Mouse (Mus musculus) left cerebral cortex, postnatal 4 days (tissue): ENCODE results near the gene Tspyl1. TPM values are rescaled to one million over a fixed set of nuclear protein-coding genes. Genes with fewer than 3 reads are reported as not detected.

ENCODE experiments used
- DNase-seq: peaks from one replicate; pipeline ENCODE4 v3.0.0-alpha.2; 2022
- intact Hi-C: fragments of 180-260 bp; cut with DNase I; formaldehyde crosslinking; loops from one replicate; pipeline ENCODE4 v1.15.1; 2025
- total RNA-seq, 2 experiments: library from RNA; stranded (reverse); gene quantifications; 2 replicates each; pipeline ENCODE4 v1.2.3; 2021

Gene Tspyl1
- total RNA-seq, 2 experiments from 2014 or later = 85.4 to 87.0 TPM

GRCm38 (mm10) chr10:34297980-34298753 is 16.2 kb downstream of the Tspyl1 start:
- intact Hi-C loops = no loop called here
- DNase-seq = no peak

DNA sequence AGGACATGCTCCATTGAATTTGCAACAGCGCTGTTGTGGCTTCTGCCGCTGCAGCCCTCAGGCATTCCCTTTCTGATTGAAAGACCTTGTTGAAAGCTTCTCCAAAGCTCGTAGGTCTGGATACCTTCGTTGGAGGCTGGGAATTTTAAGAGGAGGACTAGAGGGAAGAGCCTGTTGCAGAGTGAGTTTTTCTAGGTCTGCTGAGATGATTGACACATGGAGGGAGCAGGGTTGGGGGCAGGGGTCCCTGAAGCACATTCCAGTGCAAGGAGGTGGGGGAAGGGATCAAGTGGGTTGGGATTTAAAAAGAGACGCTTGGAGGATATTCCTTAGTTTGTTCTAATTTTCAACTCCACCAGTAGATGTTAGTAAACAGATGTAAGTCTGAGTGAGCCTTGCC is 18.4 kb downstream of the Tspyl1 start:
- no peak for DNase-seq

GRCm38 (mm10) chr10:34307070-34307469 is 25.1 kb downstream of the Tspyl1 start:
- no peak for DNase-seq
- intact Hi-C loops = no loop called here

More for the DNA sequence above, 18.4 kb downstream of the Tspyl1 start:
- intact Hi-C loops = no loop called here

- DNase-seq = no peak
- intact Hi-C loops = no loop called here
These were observed 28.1 kb downstream of the Tspyl1 start for GRCm38 (mm10) chr10:34309915-34310685.

GRCm38 (mm10) chr10:34312536-34312935 is 30.5 kb downstream of the Tspyl1 start:
- intact Hi-C loops = no loop called here

GRCm38 (mm10) chr10:34316571-34317216 is 34.7 kb downstream of the Tspyl1 start:
- intact Hi-C loops = no loop called here
- DNase-seq = peak; percentile 69

More at GRCm38 (mm10) chr10:34312536-34312935, 30.5 kb downstream of the Tspyl1 start:
- DNase-seq = no peak

DNA sequence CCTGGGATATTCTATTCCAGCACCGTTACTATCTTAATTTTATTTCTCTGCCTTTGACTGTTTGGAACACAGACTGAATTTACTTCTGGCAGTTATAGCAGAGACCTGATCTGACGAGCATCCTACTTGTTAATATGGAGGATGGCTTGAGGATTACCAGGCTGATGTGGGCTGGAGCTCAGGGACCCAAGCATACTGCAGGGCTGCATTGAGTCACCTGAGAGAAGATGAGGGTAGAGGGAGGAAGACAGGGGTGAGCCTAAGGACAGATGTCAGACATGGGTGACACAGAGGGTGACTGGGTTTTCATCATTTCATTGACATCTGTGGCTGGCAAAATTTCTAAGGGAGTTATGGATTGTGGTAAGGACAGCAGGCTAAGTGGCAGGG is 35.2 kb downstream of the Tspyl1 start:
- intact Hi-C loops = no loop called here
- no peak for DNase-seq

- intact Hi-C loops = loop anchor here (10.0 kb wide), 1 partner anchor 286 kb away; the partner anchor contains the start of gene Trappc3l
- no peak for DNase-seq
These were observed 38.8 kb downstream of the Tspyl1 start for GRCm38 (mm10) chr10:34320809-34321208.

DNA sequence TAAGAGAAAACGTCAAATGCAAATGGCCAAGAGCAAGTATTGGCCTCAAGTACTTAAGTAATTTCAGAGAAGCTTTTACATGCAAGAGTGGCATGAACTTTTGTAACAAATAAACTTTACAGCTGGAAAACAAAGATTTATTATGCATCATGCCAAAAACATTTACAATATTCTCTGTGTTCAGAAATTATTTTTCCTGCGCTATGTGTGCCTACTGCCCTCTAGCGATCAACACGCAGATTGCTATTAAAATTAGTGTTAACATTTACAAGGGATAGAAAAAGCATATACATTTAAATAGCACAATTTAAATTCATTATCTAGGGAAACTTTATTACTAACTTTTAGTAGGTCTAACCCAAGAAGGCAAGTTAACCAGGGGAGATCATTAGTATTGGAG is 44.7 kb downstream of the Tspyl1 start:
- intact Hi-C loops = loop anchor here (10.0 kb wide), 1 partner anchor 292 kb away; the partner anchor contains the start of gene Trappc3l
- no peak for DNase-seq

- intact Hi-C loops = loop anchor here (10.0 kb wide), 1 partner anchor 292 kb away; the partner anchor contains the start of gene Trappc3l
- no peak for DNase-seq
These were observed 45.2 kb downstream of the Tspyl1 start for GRCm38 (mm10) chr10:34327144-34327543.

DNA sequence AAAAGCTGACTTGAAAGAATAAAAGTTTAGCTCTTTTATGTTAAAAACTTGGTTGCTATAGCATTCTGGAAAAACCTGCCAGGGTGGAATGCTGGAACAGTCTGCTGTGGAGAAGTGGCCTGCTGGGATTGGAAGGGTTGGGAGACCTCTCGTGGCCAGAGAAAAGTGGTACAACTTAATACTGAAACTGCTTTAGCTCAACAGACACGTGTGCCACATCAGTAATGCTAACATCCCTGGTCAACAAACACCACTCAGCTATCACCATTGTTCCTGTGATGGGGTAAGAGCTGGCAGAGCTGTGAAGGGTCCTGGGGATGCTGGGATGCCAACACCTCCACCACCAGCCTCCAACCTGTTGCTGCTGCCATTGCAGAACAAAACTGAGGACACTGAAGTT is 46.3 kb downstream of the Tspyl1 start:
- intact Hi-C loops = loop anchor here (10.0 kb wide), 1 partner anchor 294 kb away; the partner anchor contains the start of gene Trappc3l
- DNase-seq = peak; percentile 39

Other genes with a start within 250 kb of the Tspyl1 start
- gene Trappc3l, start 244.6 kb upstream of the Tspyl1 start, total RNA-seq = under 1 TPM in 1 of 2 experiments, not detected in 1; 0.52 TPM
- not detected for gene Calhm4, start 237.9 kb upstream of the Tspyl1 start, total RNA-seq
- gene Calhm5, start 185.7 kb upstream of the Tspyl1 start, total RNA-seq = 1 to 10 TPM in 1 of 2 experiments, under 1 TPM in 1; 0.94 to 1.2 TPM
- under 1 TPM; 0.36 to 0.99 TPM for gene Calhm6, start 154.2 kb upstream of the Tspyl1 start, total RNA-seq
- gene Dse, start 74.5 kb upstream of the Tspyl1 start, total RNA-seq = 10 to 100 TPM; 14.8 to 14.9 TPM
- gene Tspyl4, start 15.3 kb downstream of the Tspyl1 start, total RNA-seq = 100 to 1,000 TPM; 232 to 256 TPM
- gene Col10a1, start 107.8 kb downstream of the Tspyl1 start, total RNA-seq = under 1 TPM in 1 of 2 experiments, not detected in 1; 0.10 TPM
- gene Nt5dc1, start 136.4 kb downstream of the Tspyl1 start, total RNA-seq = 1 to 10 TPM; 2.3 to 2.7 TPM
- under 1 TPM; 0.48 to 0.70 TPM for gene Frk, start 201.2 kb downstream of the Tspyl1 start, total RNA-seq